Mouse (Mus musculus): ENCODE measurements around the gene Wnt8b. TPM values are rescaled to one million over a fixed set of nuclear protein-coding genes. Genes with fewer than 3 reads are reported as not detected.

The Wnt8b gene
- polyA plus RNA-seq, 1 experiment from 2014 or later = not detected

DNA sequence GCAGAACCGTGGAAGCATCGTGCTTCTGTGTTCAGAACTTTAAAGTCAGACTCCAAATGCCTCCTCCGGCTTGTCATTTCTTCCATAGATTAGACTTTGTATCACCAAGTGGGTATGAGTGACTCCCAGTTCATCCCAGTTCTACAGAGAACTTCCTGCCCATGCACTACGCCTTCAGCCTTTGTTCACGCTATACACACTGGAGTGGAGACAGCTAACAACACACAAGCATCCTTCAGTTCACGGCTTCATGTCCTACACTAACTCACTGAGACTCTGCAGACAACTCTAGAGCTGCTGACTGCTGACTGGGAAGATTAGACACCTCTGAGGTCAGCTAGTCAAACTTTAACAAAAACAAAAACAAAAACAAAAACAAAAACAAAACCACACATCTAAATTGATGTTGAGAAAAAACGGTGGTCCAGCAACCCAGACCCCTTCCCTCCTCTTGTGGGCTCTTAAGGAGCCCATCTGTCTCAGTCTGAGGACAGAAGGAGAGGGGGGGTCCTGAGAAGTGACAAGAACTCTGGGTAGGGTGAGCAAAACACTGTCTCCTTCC, 20.7 kb downstream of the Wnt8b start:
- Histone ChIP-seq H3K27me3 (ENCODE audit: low read depth, poor library complexity, severe bottlenecking) (peaks cover 100% of the 10 kb centered on the region), H3K27ac (no peak overlapping the region), H3K9me3 (replicated peaks) (no peaks in the 10 kb centered on the region), H3K4me1 (peaks cover 47% of the 10 kb centered on the region), H3K4me3 (no peak overlapping the region), H3K36me3 (no peaks in the 10 kb centered on the region)
- WGBS = 28% methylated on average over 7 of the region's 7 CpGs
- DNase-seq (ENCODE audit: low spot score) = no peak

DNA sequence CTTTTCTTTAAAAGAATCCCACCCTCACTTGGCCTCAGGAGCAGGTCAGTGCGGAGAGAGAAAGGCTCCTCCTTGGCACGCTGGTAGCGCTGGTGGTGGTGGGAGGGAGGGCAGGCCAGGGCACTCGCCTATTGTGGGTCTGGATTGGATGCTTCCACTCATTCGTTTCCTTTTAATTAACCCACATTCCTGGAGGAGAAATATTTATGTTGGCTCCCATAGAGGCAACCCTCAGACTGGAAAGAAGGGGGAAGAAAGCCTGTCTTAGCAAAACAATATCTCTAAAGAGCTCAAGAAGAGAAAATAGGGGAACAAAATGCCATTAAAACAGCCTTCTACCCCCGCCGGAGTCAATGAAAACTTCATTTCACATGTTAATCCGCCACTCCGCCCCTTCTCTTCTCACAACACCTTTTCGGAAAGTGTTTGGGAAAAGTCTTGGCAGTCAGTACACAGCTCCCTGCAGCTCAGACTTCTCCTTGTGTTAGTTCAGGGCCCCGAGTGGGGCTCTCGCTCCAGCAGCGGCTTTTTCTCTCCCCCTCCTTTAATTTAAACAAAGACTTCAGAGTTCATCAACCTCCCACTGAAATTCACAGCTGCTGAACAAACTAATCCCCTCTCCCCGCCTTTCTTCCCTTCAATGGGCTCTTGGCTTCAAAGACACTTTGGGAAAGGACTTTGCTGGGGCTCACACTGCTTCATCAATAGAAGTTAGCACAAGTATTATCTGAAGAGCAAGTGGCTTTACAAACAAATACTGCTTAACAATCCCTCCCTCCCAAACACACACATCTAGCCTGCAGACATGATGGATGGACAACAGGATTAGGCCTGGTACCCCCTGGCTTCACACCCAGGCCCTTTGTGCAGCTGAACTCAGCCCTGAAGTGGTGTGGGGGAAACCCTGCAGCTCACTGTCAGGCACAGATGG, 21.5 kb downstream of the Wnt8b start:
- no peaks in the 10 kb centered on the region for H3K9me3 ChIP-seq (replicated peaks)
- peaks cover 98% of the 10 kb centered on the region for H3K27me3 ChIP-seq (ENCODE audit: low read depth, poor library complexity, severe bottlenecking)
- H3K36me3 ChIP-seq = no peaks in the 10 kb centered on the region
- 9% methylated on average over 14 of the region's 14 CpGs for WGBS
- peak; percentile 45 for DNase-seq (ENCODE audit: low spot score)
- peaks cover 49% of the 10 kb centered on the region for H3K4me1 ChIP-seq
- no peak overlapping the region for H3K4me3 ChIP-seq
- H3K27ac ChIP-seq = no peak overlapping the region

DNA sequence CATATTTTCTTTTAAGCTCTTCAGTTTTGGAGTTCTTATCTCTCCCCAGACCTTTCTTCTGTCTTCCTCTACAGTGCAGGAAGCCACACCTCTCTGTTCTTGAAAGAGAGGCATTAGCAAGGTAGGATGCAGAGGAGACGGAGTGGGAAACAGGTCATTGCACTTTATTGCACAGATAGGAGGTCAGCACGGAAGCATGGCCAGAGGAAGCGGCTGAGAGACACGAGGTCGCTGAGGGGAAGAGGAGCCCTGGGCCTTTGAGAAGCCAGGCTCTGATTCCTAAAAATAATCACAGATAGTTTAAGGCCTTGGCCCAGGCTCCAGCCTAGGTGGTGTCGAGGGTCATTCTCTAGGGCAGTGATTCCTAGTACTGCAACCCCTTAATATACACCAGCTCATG, 22.5 kb downstream of the Wnt8b start:
- DNase-seq (ENCODE audit: low spot score) = no peak
- Histone ChIP-seq H3K4me1 (peaks cover 39% of the 10 kb centered on the region), H3K27ac (no peak overlapping the region), H3K4me3 (no peak overlapping the region), H3K36me3 (no peaks in the 10 kb centered on the region), H3K27me3 (ENCODE audit: low read depth, poor library complexity, severe bottlenecking) (peaks cover 92% of the 10 kb centered on the region), H3K9me3 (replicated peaks) (no peaks in the 10 kb centered on the region)
- WGBS = 38% methylated on average over 6 of the region's 6 CpGs

DNA sequence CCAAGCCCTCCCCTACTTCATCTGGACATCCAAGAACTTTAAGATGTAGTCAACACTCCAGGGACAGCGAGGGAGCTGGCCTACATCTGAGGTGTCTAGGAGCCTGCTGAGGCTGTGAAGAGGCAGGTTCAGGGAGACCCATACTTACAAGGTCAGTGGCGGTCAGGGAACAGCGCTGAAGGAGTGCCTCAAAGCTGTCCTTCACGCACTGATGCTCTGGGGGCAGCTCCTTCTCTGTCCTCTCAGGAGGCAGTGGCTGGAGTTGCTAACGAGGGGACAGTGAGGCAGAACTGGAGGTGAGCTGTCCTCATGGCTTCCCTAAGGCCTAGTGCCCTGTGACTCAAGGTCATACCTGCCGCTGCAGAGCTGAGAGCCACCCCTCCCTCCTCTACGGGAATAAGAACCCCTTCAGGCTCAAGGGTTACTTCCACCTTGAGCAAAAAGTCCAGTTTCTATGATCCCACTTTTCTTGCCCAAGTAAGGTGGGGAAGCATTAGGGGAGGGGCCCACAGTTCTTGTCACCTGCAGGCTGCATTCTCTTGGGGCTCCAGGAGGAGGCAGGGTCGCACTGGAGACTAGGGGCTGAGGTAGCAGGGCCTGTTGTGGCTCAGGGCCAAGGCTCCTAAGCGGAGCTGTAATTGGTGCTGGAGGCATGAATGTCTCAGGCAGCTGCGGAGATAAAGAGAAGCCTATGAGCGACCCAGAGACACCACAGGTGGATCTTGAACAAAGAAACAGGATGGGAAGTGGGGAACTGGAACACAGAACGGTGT, 24.9 kb downstream of the Wnt8b start:
- Histone ChIP-seq H3K4me1 (peaks cover 18% of the 10 kb centered on the region), H3K4me3 (no peak overlapping the region), H3K27ac (no peak overlapping the region), H3K9me3 (replicated peaks) (no peaks in the 10 kb centered on the region), H3K36me3 (no peaks in the 10 kb centered on the region), H3K27me3 (ENCODE audit: low read depth, poor library complexity, severe bottlenecking) (peaks cover 72% of the 10 kb centered on the region)
- DNase-seq (ENCODE audit: low spot score) = no peak
- WGBS = 60% methylated on average over 12 of the region's 12 CpGs

DNA sequence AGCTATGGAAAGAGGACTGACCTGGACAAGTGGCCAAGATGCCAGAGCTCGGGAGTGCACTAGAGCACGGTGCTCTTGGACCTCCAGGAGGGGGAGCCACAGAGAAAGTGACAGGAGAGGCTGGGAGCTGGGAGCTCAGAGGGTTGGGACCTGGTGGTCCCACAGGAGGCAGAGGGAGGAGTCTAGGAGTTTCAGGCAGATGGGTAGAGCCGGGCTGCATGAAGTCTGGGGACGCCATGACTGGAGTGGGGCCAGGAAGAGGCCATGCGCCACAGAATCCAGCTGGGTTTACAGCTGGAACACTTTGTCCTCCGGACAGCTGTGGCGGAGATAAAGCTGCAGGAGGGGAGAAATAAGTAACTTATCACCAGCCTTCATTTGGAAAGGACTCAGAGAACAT, 25.9 kb downstream of the Wnt8b start:
- H3K4me1 ChIP-seq = peaks cover 17% of the 10 kb centered on the region
- H3K27me3 ChIP-seq (ENCODE audit: low read depth, poor library complexity, severe bottlenecking) = peaks cover 62% of the 10 kb centered on the region
- no peak overlapping the region for H3K4me3 ChIP-seq
- H3K36me3 ChIP-seq = no peaks in the 10 kb centered on the region
- no peak for DNase-seq (ENCODE audit: low spot score)
- H3K27ac ChIP-seq = no peak overlapping the region
- 36% methylated on average over 7 of the region's 7 CpGs for WGBS
- H3K9me3 ChIP-seq (replicated peaks) = no peaks in the 10 kb centered on the region

DNA sequence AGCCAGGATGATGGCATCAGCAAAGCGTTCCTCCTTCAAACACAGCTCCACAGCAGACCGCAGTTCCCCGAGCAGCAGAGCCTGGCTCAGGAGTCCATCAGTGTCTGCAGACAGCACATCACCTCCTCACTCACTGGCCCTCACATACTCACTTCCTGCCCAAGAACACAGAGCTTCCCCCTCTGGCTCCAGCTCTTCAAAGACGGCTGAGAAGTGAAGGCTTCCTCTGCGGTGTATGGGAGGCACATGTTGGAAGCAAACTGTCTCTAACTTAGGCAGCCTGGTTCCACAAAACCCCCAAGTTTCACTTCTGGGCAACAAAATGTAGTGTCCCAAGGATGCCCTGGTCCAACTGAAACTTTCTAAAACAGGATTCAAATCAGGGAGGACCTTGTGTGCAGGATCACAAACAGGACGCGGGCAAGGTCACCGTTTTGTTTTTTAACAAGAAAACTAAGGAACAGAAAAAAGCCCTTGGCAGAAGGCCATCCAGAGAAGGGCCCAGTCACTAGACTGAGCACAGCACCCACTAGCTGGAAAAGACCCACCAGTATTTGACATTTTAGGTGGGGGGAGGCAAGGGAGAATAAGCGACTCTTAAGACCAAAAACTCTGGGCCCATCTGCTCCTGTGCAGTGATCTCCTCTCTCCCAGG, 32.4 kb downstream of the Wnt8b start:
- 0 out of 2 replicates have a peak, but pooled peaks cover 4% of the 10 kb centered on the region for H3K27me3 ChIP-seq (ENCODE audit: low read depth, poor library complexity, severe bottlenecking)
- no peaks in the 10 kb centered on the region for H3K9me3 ChIP-seq (replicated peaks)
- H3K4me1 ChIP-seq = no peaks in the 10 kb centered on the region
- DNase-seq (ENCODE audit: low spot score) = no peak
- H3K27ac ChIP-seq = no peak overlapping the region
- no peak overlapping the region for H3K4me3 ChIP-seq
- WGBS = 86% methylated on average over 9 of the region's 9 CpGs
- H3K36me3 ChIP-seq = no peaks in the 10 kb centered on the region

DNA sequence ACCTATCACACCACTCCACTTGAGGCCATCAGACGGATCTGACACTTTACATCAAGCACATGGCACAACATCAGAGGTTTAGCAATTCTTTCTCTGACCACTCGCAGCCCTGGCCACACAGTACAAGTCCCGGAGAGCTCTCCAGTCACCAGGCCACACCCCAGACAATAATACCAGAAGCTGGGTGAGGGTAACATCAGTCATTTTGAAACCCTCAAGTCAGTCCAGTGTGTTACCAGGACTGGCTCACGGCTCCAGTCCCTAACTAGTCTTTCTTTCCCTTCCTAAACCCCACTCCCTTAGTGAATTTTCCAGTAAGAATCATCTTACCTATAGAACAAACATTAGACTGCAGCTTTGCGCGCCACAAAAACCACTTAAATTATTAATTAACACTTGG, 36.7 kb downstream of the Wnt8b start:
- Histone ChIP-seq H3K27ac (no peak overlapping the region), H3K36me3 (no peaks in the 10 kb centered on the region), H3K9me3 (replicated peaks) (no peaks in the 10 kb centered on the region), H3K27me3 (ENCODE audit: low read depth, poor library complexity, severe bottlenecking) (peaks cover 17% of the 10 kb centered on the region), H3K4me1 (peaks cover 6% of the 10 kb centered on the region; the same call in 1 of the 2 replicates), H3K4me3 (no peak overlapping the region)
- 86% methylated on average over 6 of the region's 6 CpGs for WGBS
- DNase-seq (ENCODE audit: low spot score) = no peak

DNA sequence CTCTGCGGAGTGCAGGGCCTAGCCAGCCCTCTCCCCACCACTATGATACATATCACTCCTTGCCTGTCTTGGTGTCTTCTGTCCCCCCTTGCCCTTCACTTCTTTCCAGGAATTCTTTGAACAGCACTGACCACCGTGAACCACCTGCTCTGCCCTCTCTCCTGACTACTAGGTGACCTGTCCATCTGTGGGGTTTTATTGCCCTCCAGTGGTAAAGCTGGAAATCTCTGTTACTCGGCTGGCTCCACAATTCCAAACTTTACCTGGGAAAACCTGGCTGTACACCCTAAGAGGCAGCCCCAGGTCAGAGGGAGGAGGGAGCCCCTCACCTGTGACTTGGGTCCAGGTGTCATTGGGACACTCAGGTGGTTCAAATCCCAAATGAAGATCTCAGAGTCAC, 42.1 kb downstream of the Wnt8b start:
- Histone ChIP-seq H3K4me1 (peaks cover 6% of the 10 kb centered on the region; the same call in 1 of the 2 replicates), H3K27ac (no peak overlapping the region), H3K4me3 (no peak overlapping the region), H3K9me3 (replicated peaks) (no peaks in the 10 kb centered on the region; the same call in 1 of the 2 replicates), H3K36me3 (no peaks in the 10 kb centered on the region), H3K27me3 (ENCODE audit: low read depth, poor library complexity, severe bottlenecking) (peaks cover 17% of the 10 kb centered on the region)
- 39% methylated on average over 3 of the region's 3 CpGs for WGBS
- DNase-seq (ENCODE audit: low spot score) = no peak

DNA sequence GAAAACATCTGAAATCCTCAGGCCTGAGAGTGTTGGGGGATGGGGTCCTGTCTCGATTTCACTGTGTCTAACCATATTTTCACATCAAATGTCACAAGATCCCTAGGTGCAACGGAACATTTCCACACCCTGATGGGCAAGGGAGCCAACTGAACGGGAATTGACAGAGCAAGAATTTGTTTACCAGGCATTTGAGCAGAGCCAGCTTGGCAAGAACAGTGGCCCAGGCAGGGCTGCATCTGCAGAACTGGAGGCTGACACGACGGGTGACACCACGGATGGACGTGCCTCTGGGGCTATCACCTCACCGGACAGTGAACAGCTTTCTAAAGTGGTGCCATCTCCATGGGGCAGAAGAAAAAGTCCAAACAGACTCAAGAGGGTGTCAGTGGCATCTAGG, 44.1 kb downstream of the Wnt8b start:
- Histone ChIP-seq H3K27me3 (ENCODE audit: low read depth, poor library complexity, severe bottlenecking) (peaks cover 5% of the 10 kb centered on the region; the same call in 1 of the 2 replicates), H3K27ac (no peak overlapping the region), H3K4me1 (peaks cover 6% of the 10 kb centered on the region; the same call in 1 of the 2 replicates), H3K36me3 (no peaks in the 10 kb centered on the region), H3K4me3 (no peak overlapping the region), H3K9me3 (replicated peaks) (peaks cover 2% of the 10 kb centered on the region; the same call in 1 of the 2 replicates)
- no peak for DNase-seq (ENCODE audit: low spot score)
- 88% methylated on average over 8 of the region's 8 CpGs for WGBS

DNA sequence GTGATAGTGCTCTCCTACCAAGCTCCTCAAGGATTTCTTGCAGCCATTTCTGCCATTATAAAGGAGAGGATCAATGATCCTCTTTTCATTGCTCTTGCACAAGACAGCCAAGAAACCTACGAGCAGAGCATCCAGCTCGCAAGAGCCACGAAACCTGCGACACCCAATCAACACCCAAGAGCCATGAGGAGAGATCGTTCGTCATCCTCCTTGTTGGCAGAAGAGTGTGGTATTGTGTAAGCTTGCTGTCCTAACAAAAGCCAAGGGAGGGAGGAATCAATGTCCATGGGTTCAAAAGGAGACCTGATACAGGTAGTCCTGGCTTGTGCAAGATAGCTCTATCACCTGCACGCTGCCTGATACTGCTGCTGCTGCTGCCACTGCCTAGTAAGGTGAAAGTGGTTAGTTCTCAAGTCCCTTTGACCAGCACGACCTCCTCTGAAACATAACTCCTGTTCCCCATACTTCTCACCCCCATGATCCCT, 49.5 kb downstream of the Wnt8b start:
- H3K27ac ChIP-seq = no peak overlapping the region
- no peak for DNase-seq (ENCODE audit: low spot score)
- H3K4me3 ChIP-seq = no peak overlapping the region
- WGBS = 88% methylated on average over 8 of the region's 8 CpGs
- peaks cover 2% of the 10 kb centered on the region; the same call in 1 of the 2 replicates for H3K9me3 ChIP-seq (replicated peaks)
- H3K36me3 ChIP-seq = peaks cover under 1% of the 10 kb centered on the region; the same call in 1 of the 2 replicates
- H3K27me3 ChIP-seq (ENCODE audit: low read depth, poor library complexity, severe bottlenecking) = 0 out of 2 replicates have a peak, but pooled peaks cover 7% of the 10 kb centered on the region
- H3K4me1 ChIP-seq = peaks cover 7% of the 10 kb centered on the region

DNA sequence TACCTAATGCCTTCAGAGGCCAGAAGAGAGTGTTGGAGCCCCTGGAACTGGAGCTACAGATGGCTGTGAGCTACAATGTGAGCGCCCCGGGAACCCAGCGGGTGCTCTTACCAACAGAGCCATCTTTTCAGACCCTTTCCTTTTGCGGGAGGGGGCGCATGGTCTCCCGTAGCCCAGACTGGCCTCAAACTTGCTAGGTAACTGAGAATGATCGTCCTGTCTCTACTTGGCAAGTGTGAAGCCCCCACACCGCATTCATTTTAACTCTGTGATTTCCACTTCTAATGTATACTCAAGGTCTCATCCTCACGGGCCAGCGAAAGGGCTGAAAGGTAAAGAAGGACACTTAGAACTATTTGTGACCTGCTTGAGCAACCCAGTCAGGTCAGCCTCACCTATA, 51.1 kb downstream of the Wnt8b start:
- peaks cover 7% of the 10 kb centered on the region for H3K4me1 ChIP-seq
- 0 out of 2 replicates have a peak, but pooled peaks cover 7% of the 10 kb centered on the region for H3K27me3 ChIP-seq (ENCODE audit: low read depth, poor library complexity, severe bottlenecking)
- H3K9me3 ChIP-seq (replicated peaks) = peaks cover 2% of the 10 kb centered on the region; the same call in 1 of the 2 replicates
- DNase-seq (ENCODE audit: low spot score) = no peak
- WGBS = 65% methylated on average over 10 of the region's 10 CpGs
- no peak overlapping the region for H3K27ac ChIP-seq
- peaks cover 17% of the 10 kb centered on the region for H3K36me3 ChIP-seq
- H3K4me3 ChIP-seq = peak overlapping the region; percentile 61; the same call in 1 of the 2 replicates

DNA sequence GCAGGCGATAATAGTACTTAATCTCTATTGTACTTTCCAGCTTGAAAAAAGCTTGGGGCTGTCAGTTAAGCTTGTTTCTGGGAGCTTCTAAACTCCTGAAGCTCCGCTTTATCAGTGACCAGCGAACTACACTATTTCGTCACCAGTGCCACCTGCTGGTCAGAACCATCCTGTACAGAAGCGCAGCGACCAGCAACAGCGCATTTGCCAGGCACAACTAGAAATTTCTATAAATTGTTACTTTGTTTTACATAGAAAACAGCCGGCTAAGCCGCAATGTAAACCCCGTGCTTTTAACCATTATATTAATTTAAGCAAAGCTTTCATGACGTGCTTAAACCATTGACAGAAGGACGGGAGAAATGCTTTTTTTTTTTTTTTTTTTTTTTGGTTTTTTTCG, 51.5 kb downstream of the Wnt8b start:
- no peak overlapping the region for H3K27ac ChIP-seq
- DNase-seq (ENCODE audit: low spot score) = peak; percentile 78
- peaks cover 2% of the 10 kb centered on the region; the same call in 1 of the 2 replicates for H3K9me3 ChIP-seq (replicated peaks)
- H3K27me3 ChIP-seq (ENCODE audit: low read depth, poor library complexity, severe bottlenecking) = 0 out of 2 replicates have a peak, but pooled peaks cover 7% of the 10 kb centered on the region
- WGBS = 3% methylated on average over 13 of the region's 13 CpGs
- H3K36me3 ChIP-seq = peaks cover 21% of the 10 kb centered on the region
- peak overlapping the region; percentile 61 for H3K4me3 ChIP-seq
- H3K4me1 ChIP-seq = peaks cover 7% of the 10 kb centered on the region
